Mouse (Mus musculus): ENCODE measurements around the gene Vps26c. TPM values are rescaled to one million over a fixed set of nuclear protein-coding genes. Genes with fewer than 3 reads are reported as not detected.
A peak's percentile ranks its signal among the peaks of the same experiment; 100 is the strongest.

Gene Vps26c
- polyA plus RNA-seq, 1 experiment from 2014 or later = 93.4 TPM

DNA sequence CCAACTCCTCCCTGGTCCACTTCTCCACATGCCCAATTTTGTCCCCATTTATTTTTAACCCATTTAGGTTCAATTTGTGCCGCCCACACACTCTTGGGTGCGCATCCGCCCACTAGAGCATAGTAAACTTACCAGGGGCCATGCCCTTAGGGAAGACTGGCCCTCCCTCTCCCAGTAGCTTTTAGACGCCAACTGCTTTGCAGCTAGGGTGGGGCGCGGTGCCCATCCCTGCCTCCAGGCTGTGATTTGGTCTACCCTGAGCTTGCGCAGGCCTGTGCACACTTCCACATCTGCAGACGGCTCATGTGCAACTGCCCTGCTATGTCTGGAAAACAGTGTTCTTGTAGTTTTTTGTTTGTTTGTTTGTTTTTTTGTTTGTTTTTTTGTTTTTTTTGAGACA lies 16.3 kb upstream of the Vps26c start:
- Histone ChIP-seq H3K36me3 (no peaks in the 10 kb centered on the region), H3K9ac (replicated peaks) (no peak overlapping the region), H3K27ac (replicated peaks) (no peak overlapping the region), H3K4me1 (no peaks in the 10 kb centered on the region), H3K9me3 (replicated peaks) (no peaks in the 10 kb centered on the region), H3K4me3 (replicated peaks) (no peak overlapping the region), H3K27me3 (replicated peaks) (no peaks in the 10 kb centered on the region), H3K4me2 (no peak overlapping the region)
- 90% methylated on average over 8 of the region's 8 CpGs for WGBS
- ATAC-seq (ENCODE audit: low FRiP score) = no peak

DNA sequence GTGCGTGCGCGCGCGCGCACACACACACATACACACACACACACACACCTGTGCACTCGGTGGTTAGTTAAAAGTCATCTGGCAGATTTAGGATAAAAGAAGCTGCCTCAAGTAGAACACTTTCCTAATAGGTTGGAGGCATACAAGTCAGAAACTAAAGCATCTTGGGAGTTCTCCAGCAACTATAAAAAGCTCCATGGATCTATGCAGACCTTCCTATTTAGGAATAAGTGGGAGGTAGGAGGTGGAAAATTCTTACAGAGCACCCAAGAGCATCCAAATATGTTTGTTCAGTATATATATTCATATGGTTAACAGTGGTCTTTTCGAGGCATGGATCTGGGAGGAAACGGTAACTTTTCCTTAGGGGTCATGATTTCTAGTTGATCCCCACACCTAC lies 13.5 kb upstream of the Vps26c start:
- Histone ChIP-seq H3K9ac (replicated peaks) (no peak overlapping the region), H3K4me2 (no peak overlapping the region), H3K4me1 (peaks cover 4% of the 10 kb centered on the region; the same call in 1 of the 2 replicates), H3K9me3 (replicated peaks) (no peaks in the 10 kb centered on the region), H3K27me3 (replicated peaks) (no peaks in the 10 kb centered on the region), H3K27ac (replicated peaks) (no peak overlapping the region), H3K36me3 (no peaks in the 10 kb centered on the region), H3K4me3 (replicated peaks) (no peak overlapping the region)
- no peak for ATAC-seq (ENCODE audit: low FRiP score)
- WGBS = 98% methylated on average over 9 of the region's 9 CpGs

DNA sequence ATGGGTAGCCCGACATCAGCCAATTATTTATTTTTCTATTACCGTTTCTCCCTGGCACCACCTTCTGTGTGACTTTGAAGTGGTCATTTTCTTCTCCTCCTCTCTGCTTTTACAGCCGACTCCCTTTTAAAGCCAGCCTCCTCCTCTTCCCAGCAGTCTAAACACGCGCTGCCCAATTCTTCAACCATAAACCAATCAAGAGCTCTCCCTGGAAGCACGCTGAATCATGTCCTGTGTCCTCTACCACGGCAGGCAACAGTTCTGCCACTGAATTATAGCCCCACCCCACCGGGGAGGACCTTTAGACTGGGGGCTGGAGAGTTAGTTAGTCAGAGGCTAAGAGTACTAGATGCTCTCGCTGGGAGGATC lies 10.5 kb upstream of the Vps26c start:
- ATAC-seq (ENCODE audit: low FRiP score) = no peak
- Histone ChIP-seq H3K27ac (replicated peaks) (no peak overlapping the region), H3K9ac (replicated peaks) (no peak overlapping the region), H3K4me1 (peaks cover 4% of the 10 kb centered on the region; the same call in 1 of the 2 replicates), H3K4me2 (0 out of 2 replicates have a peak overlapping the region, but pooled peaks have one; percentile 0), H3K4me3 (replicated peaks) (no peak overlapping the region), H3K27me3 (replicated peaks) (no peaks in the 10 kb centered on the region), H3K36me3 (no peaks in the 10 kb centered on the region), H3K9me3 (replicated peaks) (no peaks in the 10 kb centered on the region)
- 11% methylated on average over 9 of the region's 9 CpGs for WGBS

DNA sequence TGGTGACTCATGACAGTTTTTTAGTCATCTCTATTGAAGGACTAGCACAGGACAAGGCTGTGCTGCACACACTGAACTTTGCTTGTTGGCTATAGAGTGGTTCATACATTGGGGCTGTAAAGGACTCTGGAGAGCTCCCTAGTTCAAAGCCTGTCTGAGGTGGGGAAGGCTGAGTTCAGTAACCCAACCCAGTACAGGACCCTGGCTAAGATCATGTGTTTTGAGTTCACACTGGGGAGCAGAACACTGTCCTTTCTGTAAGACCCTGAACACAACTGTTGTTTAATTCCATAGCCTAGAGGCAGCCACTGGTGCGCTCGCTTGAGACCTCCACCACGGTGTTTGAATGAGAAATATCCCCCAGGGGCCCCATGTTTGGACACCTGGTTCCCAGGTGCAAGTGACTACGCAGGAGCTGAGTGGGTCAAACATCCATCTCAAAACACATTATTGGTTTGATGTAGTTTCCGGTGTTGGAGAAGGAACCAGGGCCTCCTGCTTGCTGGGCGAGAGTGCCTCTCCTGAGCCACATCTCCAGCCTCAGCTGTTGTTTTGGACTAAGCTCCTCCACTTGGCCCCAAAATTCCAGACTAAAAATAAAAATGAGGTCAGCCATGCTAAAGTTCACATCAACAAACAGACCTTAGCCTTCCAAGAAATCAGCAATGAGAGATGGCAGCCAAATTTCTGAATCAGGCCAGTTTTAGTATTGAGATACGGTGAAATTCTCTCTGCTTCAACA lies 10.0 kb upstream of the Vps26c start:
- Histone ChIP-seq H3K9me3 (replicated peaks) (no peaks in the 10 kb centered on the region), H3K36me3 (no peaks in the 10 kb centered on the region), H3K4me1 (peaks cover 4% of the 10 kb centered on the region; the same call in 1 of the 2 replicates), H3K4me3 (replicated peaks) (no peak overlapping the region), H3K27me3 (replicated peaks) (no peaks in the 10 kb centered on the region), H3K9ac (replicated peaks) (no peak overlapping the region), H3K4me2 (no peak overlapping the region), H3K27ac (replicated peaks) (no peak overlapping the region)
- ATAC-seq (ENCODE audit: low FRiP score) = no peak
- WGBS = 65% methylated on average over 7 of the region's 7 CpGs

DNA sequence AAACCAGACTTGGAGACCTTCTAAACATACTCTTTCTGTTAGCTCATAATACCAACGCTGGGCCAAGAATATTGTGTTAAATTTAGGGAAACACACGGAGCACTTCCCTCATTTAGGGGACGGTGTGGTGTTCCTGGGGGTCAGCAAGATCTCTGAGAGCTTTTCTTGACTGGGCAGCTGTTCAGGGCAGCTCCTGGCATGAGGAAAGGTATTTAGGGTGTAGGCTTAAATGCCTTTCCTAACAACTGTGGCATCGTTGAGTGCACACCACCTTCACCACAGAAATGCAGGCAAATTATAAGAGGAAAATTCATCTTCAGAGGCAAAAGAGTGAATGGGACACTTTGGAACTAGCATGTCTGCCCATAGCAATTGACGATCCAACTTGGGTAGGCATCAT lies 9.1 kb upstream of the Vps26c start:
- 88% methylated on average over 5 of the region's 5 CpGs for WGBS
- no peaks in the 10 kb centered on the region for H3K36me3 ChIP-seq
- H3K27ac ChIP-seq (replicated peaks) = no peak overlapping the region
- H3K9me3 ChIP-seq (replicated peaks) = no peaks in the 10 kb centered on the region
- H3K4me1 ChIP-seq = peaks cover 4% of the 10 kb centered on the region; the same call in 1 of the 2 replicates
- H3K4me2 ChIP-seq = no peak overlapping the region
- H3K9ac ChIP-seq (replicated peaks) = no peak overlapping the region
- H3K4me3 ChIP-seq (replicated peaks) = no peak overlapping the region
- ATAC-seq (ENCODE audit: low FRiP score) = no peak
- no peaks in the 10 kb centered on the region for H3K27me3 ChIP-seq (replicated peaks)

DNA sequence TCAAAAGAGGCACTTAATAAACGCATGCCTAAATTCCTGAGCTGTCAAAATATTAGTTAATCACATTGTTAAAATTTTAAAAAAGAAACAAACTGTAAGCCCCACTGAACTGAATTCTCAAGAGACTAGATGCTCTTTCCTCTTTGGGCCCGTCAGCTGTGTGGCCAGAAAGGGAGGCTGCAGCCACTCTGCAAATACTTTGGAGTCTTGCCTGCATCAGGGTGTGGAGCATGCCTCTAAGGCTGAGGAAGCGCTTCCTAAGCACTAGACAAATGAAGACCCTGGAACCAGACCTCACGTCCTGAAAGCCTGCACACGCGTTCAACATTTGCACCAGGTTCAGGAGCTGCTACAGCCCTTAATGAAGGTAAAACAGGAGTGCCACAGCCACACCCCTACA lies 7.0 kb upstream of the Vps26c start:
- Histone ChIP-seq H3K9me3 (replicated peaks) (no peaks in the 10 kb centered on the region), H3K9ac (replicated peaks) (no peak overlapping the region), H3K4me3 (replicated peaks) (no peak overlapping the region), H3K27ac (replicated peaks) (no peak overlapping the region), H3K36me3 (no peaks in the 10 kb centered on the region), H3K4me1 (peaks cover 4% of the 10 kb centered on the region; the same call in 1 of the 2 replicates), H3K27me3 (replicated peaks) (no peaks in the 10 kb centered on the region), H3K4me2 (no peak overlapping the region)
- ATAC-seq (ENCODE audit: low FRiP score) = no peak
- WGBS = 85% methylated on average over 6 of the region's 6 CpGs

DNA sequence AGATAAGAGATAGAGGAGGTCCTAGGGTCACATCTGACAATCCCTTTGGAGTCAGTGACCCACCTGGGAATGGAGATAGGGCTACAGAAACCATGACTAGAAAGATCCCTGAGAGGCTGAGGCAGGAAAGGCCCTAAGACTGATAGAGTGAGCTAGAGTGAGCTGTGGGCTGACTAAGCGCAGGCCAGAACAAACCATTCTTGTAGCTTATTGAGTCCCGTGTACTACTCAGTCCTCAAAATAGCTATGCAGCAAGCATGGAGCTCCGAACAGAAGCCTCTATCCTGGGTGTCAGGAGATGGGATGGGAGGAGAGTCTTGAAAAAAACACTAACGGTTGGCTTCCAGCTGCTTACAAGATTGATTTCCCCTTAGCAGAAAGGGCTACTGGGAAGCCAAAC lies 4.6 kb upstream of the Vps26c start:
- no peaks in the 10 kb centered on the region for H3K36me3 ChIP-seq
- H3K4me3 ChIP-seq (replicated peaks) = no peak overlapping the region
- H3K9ac ChIP-seq (replicated peaks) = no peak overlapping the region
- H3K27me3 ChIP-seq (replicated peaks) = no peaks in the 10 kb centered on the region
- no peak overlapping the region for H3K27ac ChIP-seq (replicated peaks)
- ATAC-seq (ENCODE audit: low FRiP score) = no peak
- 89% methylated on average over 4 of the region's 4 CpGs for WGBS
- peaks cover 11% of the 10 kb centered on the region for H3K4me1 ChIP-seq
- no peaks in the 10 kb centered on the region for H3K9me3 ChIP-seq (replicated peaks)
- no peak overlapping the region for H3K4me2 ChIP-seq

DNA sequence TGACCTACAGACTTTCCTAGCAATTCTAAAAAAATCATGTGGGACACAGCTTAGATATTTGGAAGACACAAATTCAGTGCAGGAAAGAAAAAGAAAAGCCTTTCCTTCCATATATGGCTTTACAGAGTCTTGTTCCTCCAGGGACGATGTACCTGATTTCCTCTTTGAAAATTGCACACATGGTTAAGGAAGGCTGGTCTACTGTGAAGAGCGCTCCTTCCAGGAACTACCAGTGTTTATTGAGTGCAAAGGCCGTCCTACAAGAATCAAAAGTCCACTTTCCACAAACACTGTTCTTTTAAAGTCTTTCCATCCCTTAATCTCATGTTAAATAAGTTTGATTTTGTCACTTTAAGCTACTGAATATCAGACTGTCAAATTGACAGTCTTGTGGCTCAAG lies 916 bp upstream of the Vps26c start:
- Histone ChIP-seq H3K4me3 (replicated peaks) (peak overlapping the region; percentile 67), H3K27ac (replicated peaks) (peak overlapping the region; percentile 97), H3K36me3 (no peaks in the 10 kb centered on the region), H3K4me1 (peaks cover 34% of the 10 kb centered on the region), H3K9me3 (replicated peaks) (no peaks in the 10 kb centered on the region), H3K9ac (replicated peaks) (peak overlapping the region; percentile 70), H3K4me2 (peak overlapping the region; percentile 69), H3K27me3 (replicated peaks) (no peaks in the 10 kb centered on the region)
- 59% methylated on average over 3 of the region's 3 CpGs for WGBS
- no peak for ATAC-seq (ENCODE audit: low FRiP score)

DNA sequence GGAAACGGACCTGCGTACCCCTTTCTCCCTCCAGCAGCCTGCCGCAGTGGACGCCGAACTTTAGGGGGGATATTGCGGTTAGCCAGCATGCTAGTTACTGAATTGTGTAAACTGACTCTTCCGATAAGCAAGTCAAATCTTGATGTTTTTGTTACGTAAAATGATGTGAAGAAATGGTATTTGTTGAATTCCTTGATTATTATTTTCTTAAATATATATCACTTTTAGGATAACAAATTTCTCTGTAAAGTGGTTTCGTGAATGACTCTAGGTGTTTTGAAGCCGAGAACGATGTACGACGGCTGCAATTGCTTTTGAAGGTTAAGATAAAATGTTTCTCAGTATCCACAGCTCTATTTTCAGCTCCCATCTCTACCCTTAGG lies 513 bp upstream of the Vps26c start:
- Histone ChIP-seq H3K9ac (replicated peaks) (peak overlapping the region; percentile 70), H3K36me3 (no peaks in the 10 kb centered on the region), H3K4me1 (peaks cover 34% of the 10 kb centered on the region), H3K27me3 (replicated peaks) (no peaks in the 10 kb centered on the region), H3K4me2 (peak overlapping the region; percentile 69), H3K9me3 (replicated peaks) (no peaks in the 10 kb centered on the region), H3K4me3 (replicated peaks) (peak overlapping the region; percentile 67), H3K27ac (replicated peaks) (peak overlapping the region; percentile 97)
- WGBS = 8% methylated on average over 13 of the region's 13 CpGs
- ATAC-seq (ENCODE audit: low FRiP score) = no peak

DNA sequence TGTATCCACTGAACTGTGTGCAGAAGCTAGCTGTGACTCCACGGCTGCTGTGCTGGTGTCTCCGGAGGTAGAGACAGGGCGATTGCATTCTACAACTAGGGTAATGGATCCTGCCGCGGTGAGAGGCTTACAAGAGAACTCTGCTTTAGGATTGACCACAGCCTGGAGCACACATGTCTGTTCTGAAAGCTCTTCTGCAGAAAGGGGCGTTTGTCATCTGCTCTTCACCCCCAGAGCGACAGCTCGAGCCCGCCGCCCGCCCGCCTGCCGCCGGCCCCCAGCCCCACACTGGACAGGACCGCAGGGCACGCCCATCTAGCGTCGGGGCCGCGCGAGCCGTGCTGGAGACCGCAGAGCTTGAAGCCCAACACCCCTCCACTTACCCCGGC lies 681 bp downstream of the Vps26c start:
- no peaks in the 10 kb centered on the region for H3K36me3 ChIP-seq
- under 1% methylated on average over 23 of the region's 24 CpGs for WGBS
- peaks cover 38% of the 10 kb centered on the region for H3K4me1 ChIP-seq
- peak overlapping the region; percentile 67 for H3K4me3 ChIP-seq (replicated peaks)
- peak; percentile 71 for ATAC-seq (ENCODE audit: low FRiP score)
- H3K27me3 ChIP-seq (replicated peaks) = no peaks in the 10 kb centered on the region
- H3K9ac ChIP-seq (replicated peaks) = peak overlapping the region; percentile 70
- H3K9me3 ChIP-seq (replicated peaks) = no peaks in the 10 kb centered on the region
- peak overlapping the region; percentile 97 for H3K27ac ChIP-seq (replicated peaks)
- peak overlapping the region; percentile 69 for H3K4me2 ChIP-seq

DNA sequence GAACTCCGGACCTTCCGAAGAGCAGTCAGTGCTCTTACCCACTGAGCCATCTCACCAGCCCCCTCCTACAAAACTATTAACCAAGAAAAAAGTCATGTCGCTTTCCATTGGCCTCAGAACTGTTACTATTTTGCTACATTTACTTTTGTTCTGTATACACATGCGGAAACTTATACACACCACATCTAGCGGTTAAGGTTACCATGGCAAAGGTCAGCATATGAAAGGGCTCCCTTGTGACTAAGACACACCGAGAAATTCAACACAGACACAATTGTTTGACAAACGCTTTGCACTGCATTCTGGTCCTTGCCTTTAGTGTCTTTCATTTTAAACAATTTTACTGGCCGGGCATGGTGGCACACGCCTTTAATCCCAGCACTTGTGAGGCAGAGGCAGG lies 1.9 kb downstream of the Vps26c start:
- Histone ChIP-seq H3K36me3 (no peaks in the 10 kb centered on the region), H3K9ac (replicated peaks) (no peak overlapping the region), H3K27ac (replicated peaks) (no peak overlapping the region), H3K27me3 (replicated peaks) (no peaks in the 10 kb centered on the region), H3K4me3 (replicated peaks) (peak overlapping the region; percentile 67; the same call in 1 of the 2 replicates), H3K4me1 (peaks cover 40% of the 10 kb centered on the region), H3K4me2 (peak overlapping the region; percentile 69), H3K9me3 (replicated peaks) (no peaks in the 10 kb centered on the region)
- ATAC-seq (ENCODE audit: low FRiP score) = no peak
- 71% methylated on average over 9 of the region's 9 CpGs for WGBS

DNA sequence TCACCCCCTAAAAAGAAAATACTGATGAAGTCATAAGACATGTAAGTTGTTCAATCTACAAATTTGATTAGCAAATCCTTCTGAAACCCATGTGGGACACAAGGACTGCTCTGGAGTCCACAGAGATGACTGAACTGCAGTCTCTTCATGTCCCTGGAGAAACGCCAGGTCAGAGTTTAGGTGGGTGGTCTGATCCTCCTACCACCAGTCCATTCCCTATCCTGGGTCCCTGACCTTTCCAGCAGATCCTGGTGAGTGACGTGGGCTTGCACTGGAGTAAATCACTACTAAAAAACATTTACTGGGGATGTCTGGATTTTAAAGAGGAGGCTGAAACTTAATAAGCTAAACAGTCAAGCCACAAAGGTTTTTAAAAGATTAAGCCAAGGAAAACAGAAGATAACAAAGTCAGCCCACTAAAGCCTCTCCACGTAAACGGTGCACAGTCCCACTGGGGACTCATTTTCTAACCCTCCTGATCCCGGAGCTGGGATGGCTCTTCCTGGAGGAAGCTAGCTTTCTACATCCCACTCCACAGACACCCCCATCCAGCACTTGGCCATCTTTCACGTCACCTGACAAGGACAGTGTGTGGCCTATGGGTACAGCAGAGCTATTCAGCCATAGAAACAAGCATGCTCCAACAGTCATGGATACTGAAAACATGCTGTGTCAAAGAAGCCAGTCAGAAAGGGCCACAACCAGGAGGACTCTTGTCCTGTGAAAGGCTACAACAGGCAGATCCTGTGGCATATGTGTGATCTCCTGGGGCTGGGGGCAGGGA lies 2.8 kb downstream of the Vps26c start:
- ATAC-seq (ENCODE audit: low FRiP score) = no peak
- Histone ChIP-seq H3K4me1 (peaks cover 43% of the 10 kb centered on the region), H3K9ac (replicated peaks) (no peak overlapping the region), H3K27me3 (replicated peaks) (no peaks in the 10 kb centered on the region), H3K4me3 (replicated peaks) (no peak overlapping the region), H3K36me3 (no peaks in the 10 kb centered on the region), H3K27ac (replicated peaks) (0 out of 2 replicates have a peak overlapping the region, but pooled peaks have one; percentile 14), H3K9me3 (replicated peaks) (no peaks in the 10 kb centered on the region), H3K4me2 (no peak overlapping the region)
- 59% methylated on average over 6 of the region's 6 CpGs for WGBS

All from neural tube, embryonic 15.5 days (tissue).